In the genomic region with DNA sequence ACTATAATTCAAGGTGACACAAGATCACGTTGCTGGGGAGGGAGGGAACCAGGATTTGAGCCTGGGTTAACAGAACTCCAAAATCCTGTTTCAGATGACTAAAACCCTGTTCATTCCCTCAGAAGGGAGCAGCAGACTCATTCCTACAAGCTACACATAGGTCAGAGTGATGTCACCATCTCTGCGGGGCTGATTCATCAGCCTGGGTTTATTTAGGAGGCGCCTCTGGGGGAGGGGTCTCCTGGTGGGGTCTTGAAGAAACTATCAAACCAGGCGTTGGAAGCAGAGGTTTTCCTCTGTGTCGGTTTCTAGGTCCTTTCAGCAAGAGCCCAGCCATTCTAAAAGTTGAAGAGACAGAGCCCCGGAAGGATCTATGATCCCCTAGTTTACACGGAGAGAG, we compare ENCODE assay signal across 8 mouse cellular contexts. TPM values are rescaled to one million over a fixed set of nuclear protein-coding genes. Genes with fewer than 3 reads are reported as not detected.
DNase-seq lines count a peak whose midpoint lies in the region; ATAC-seq and TF ChIP-seq lines count a peak whose summit lies in the region.

No protein-coding gene starts in this region.

- no peaks in the 10 kb centered on the region for H3K9me3 ChIP-seq in lung, postnatal 0 days (ENCODE audit: low read length)
- H3K9me3 ChIP-seq in embryonic facial prominence, embryonic 15.5 days (replicated peaks) = no peaks in the 10 kb centered on the region
- H3K9me3 ChIP-seq in intestine, postnatal 0 days (ENCODE audit: control insufficient read depth) = no peaks in the 10 kb centered on the region

- H3K9ac ChIP-seq in lung, postnatal 0 days (replicated peaks; ENCODE audit: low read depth) = peak overlapping the region; percentile 82
- peak overlapping the region; percentile 70; the same call in 1 of the 2 replicates for H3K9ac ChIP-seq in embryonic facial prominence, embryonic 15.5 days
- H3K9ac ChIP-seq in intestine, postnatal 0 days (ENCODE audit: low read depth, low read length) = no peak overlapping the region

- peak overlapping the region; percentile 91 for H3K27ac ChIP-seq in lung, postnatal 0 days (ENCODE audit: low read length)
- peak overlapping the region; percentile 90 for H3K27ac ChIP-seq in embryonic facial prominence, embryonic 15.5 days (replicated peaks)
- H3K27ac ChIP-seq in intestine, postnatal 0 days (ENCODE audit: low read depth, low read length) = peak overlapping the region; percentile 84; the same call in 1 of the 2 replicates
- H3K27ac ChIP-seq in olfactory bulb, adult 2 months (ENCODE audit: insufficient read depth, low read depth, low read length) = no peak overlapping the region

- H3K27me3 ChIP-seq in lung, postnatal 0 days (replicated peaks; ENCODE audit: insufficient read depth, low read length) = no peaks in the 10 kb centered on the region
- H3K27me3 ChIP-seq in embryonic facial prominence, embryonic 15.5 days = no peaks in the 10 kb centered on the region
- H3K27me3 ChIP-seq in intestine, postnatal 0 days (replicated peaks; ENCODE audit: control insufficient read depth, insufficient read depth, low read length) = no peaks in the 10 kb centered on the region

- peaks cover 23% of the 10 kb centered on the region; the same call in 1 of the 2 replicates for H3K4me1 ChIP-seq in lung, postnatal 0 days (ENCODE audit: insufficient read depth, low read depth, low read length)
- peaks cover 33% of the 10 kb centered on the region for H3K4me1 ChIP-seq in embryonic facial prominence, embryonic 15.5 days
- peaks cover 14% of the 10 kb centered on the region; the same call in 1 of the 2 replicates for H3K4me1 ChIP-seq in intestine, postnatal 0 days (replicated peaks; ENCODE audit: control insufficient read depth, insufficient read depth, low read length)
- peaks cover 22% of the 10 kb centered on the region for H3K4me1 ChIP-seq in olfactory bulb, adult 2 months (ENCODE audit: control insufficient read depth, insufficient read depth, low read length)

- no peak for TF ChIP-seq EP300 in lung, postnatal 0 days (IDR thresholded peaks at IDR 0.05)

- no peak for TF ChIP-seq POLR2A in olfactory bulb, adult 2 months (IDR thresholded peaks at IDR 0.05; ENCODE audit: insufficient read depth, low read depth, low read length)

- WGBS in lung, postnatal 0 days = 26% methylated on average over 7 of the region's 7 CpGs
- WGBS in embryonic facial prominence, embryonic 15.5 days = 14% methylated on average over 7 of the region's 7 CpGs
- WGBS in intestine, postnatal 0 days = 27% methylated on average over 7 of the region's 7 CpGs
- WGBS in olfactory bulb, adult 2 months = 18% methylated on average over 7 of the region's 7 CpGs

- no peak for TF ChIP-seq CTCF in lung, postnatal 0 days (IDR thresholded peaks at IDR 0.05)
- TF ChIP-seq CTCF in intestine, postnatal 0 days (IDR thresholded peaks at IDR 0.05; ENCODE audit: low read depth) = no peak
- TF ChIP-seq CTCF in olfactory bulb, adult 2 months (IDR thresholded peaks at IDR 0.05; ENCODE audit: insufficient read depth, low read depth, low read length) = no peak

- peak; percentile 61 for DNase-seq in lung, postnatal 0 days (ENCODE audit: low spot score)
- no peak for DNase-seq in lung, postnatal 14 days
- DNase-seq in spleen, postnatal 10 days (ENCODE audit: low spot score in 2 of 2) = no peak
- DNase-seq in T-cell, adult 2 months (ENCODE audit: low spot score) = no peak

- peak overlapping the region; percentile 97 for H3K4me2 ChIP-seq in lung, postnatal 0 days (replicated peaks; ENCODE audit: low read depth, low read length)
- peak overlapping the region; percentile 92 for H3K4me2 ChIP-seq in embryonic facial prominence, embryonic 15.5 days (replicated peaks)
- H3K4me2 ChIP-seq in intestine, postnatal 0 days (replicated peaks; ENCODE audit: low read depth) = peak overlapping the region; percentile 96

- peak; percentile 30 for ATAC-seq in lung, postnatal 0 days
- ATAC-seq in embryonic facial prominence, embryonic 15.5 days (ENCODE audit: insufficient number of reproducible peaks, low FRiP score, low TSS enrichment, low read depth) = no peak
- no peak for ATAC-seq in intestine, postnatal 0 days
- no peak for ATAC-seq in CD4-positive, CD25-positive, alpha-beta regulatory T cell, adult 4 months

- H3K4me3 ChIP-seq in lung, postnatal 0 days (ENCODE audit: low read depth, low read length) = peak overlapping the region; percentile 84; the same call in 1 of the 2 replicates
- peak overlapping the region; percentile 69 for H3K4me3 ChIP-seq in embryonic facial prominence, embryonic 15.5 days (replicated peaks)
- H3K4me3 ChIP-seq in intestine, postnatal 0 days (ENCODE audit: low read depth, low read length) = peak overlapping the region; percentile 75; the same call in 1 of the 2 replicates
- H3K4me3 ChIP-seq in olfactory bulb, adult 2 months (ENCODE audit: insufficient read depth, low read depth, low read length) = 0 out of 2 replicates have a peak overlapping the region, but pooled peaks have one; percentile 80

- H3K36me3 ChIP-seq in lung, postnatal 0 days (ENCODE audit: insufficient read depth, low read length) = no peaks in the 10 kb centered on the region
- 0 out of 2 replicates have a peak, but pooled peaks cover 7% of the 10 kb centered on the region for H3K36me3 ChIP-seq in embryonic facial prominence, embryonic 15.5 days
- H3K36me3 ChIP-seq in intestine, postnatal 0 days (ENCODE audit: control insufficient read depth, insufficient read depth) = peaks cover 4% of the 10 kb centered on the region; the same call in 1 of the 2 replicates

RNA-seq across cellular contexts. Expression of a gene that starts 0.7 kb away (rescaled TPM):
- 8.4 and 9.1 TPM in 2 replicates for polyA plus RNA-seq in lung, postnatal 0 days (2015; fragmentation: Nextera tagmentation; extraction: Ambion mirVana)
- 16.8 and 17.3 TPM in 2 replicates for polyA plus RNA-seq in embryonic facial prominence, embryonic 15.5 days (2015; fragmentation: Nextera tagmentation; extraction: Ambion mirVana)
- polyA plus RNA-seq in intestine, postnatal 0 days (2015; fragmentation: Nextera tagmentation; extraction: Ambion mirVana) = 3.7 and 5.0 TPM in 2 replicates
- polyA plus RNA-seq in olfactory bulb, adult 2 months (2012; ENCODE audit: insufficient read depth, insufficient read length, low replicate concordance, missing spikeins) = 70.4 TPM in 1 of 2 replicates, not detected in the other
- 10 to 100 TPM; 11.8 to 22.1 TPM for polyA plus RNA-seq in CD4-positive, CD25-positive, alpha-beta regulatory T cell, adult 4 months (2017; shearing (Covaris generic))

RNA-seq across cellular contexts. Expression of a gene that starts 32.8 kb away (rescaled TPM):
- polyA plus RNA-seq in lung, postnatal 0 days (2015; fragmentation: Nextera tagmentation; extraction: Ambion mirVana) = 243 and 261 TPM in 2 replicates
- polyA plus RNA-seq in embryonic facial prominence, embryonic 15.5 days (2015; fragmentation: Nextera tagmentation; extraction: Ambion mirVana) = 304 and 333 TPM in 2 replicates
- polyA plus RNA-seq in intestine, postnatal 0 days (2015; fragmentation: Nextera tagmentation; extraction: Ambion mirVana) = 256 and 266 TPM in 2 replicates
- polyA plus RNA-seq in olfactory bulb, adult 2 months (2012; ENCODE audit: insufficient read depth, insufficient read length, low replicate concordance, missing spikeins) = not detected in 2 replicates
- polyA plus RNA-seq in CD4-positive, CD25-positive, alpha-beta regulatory T cell, adult 4 months (2017; shearing (Covaris generic)) = 100 to 1,000 TPM in 1 of 2 experiments, 10 to 100 TPM in 1; 92.3 to 119 TPM

RNA-seq across cellular contexts. Expression of a gene that starts 33.0 kb away (rescaled TPM):
- 99.3 and 101 TPM in 2 replicates for polyA plus RNA-seq in lung, postnatal 0 days (2015; fragmentation: Nextera tagmentation; extraction: Ambion mirVana)
- polyA plus RNA-seq in embryonic facial prominence, embryonic 15.5 days (2015; fragmentation: Nextera tagmentation; extraction: Ambion mirVana) = 197 and 205 TPM in 2 replicates
- polyA plus RNA-seq in intestine, postnatal 0 days (2015; fragmentation: Nextera tagmentation; extraction: Ambion mirVana) = 97.0 and 100 TPM in 2 replicates
- polyA plus RNA-seq in olfactory bulb, adult 2 months (2012; ENCODE audit: insufficient read depth, insufficient read length, low replicate concordance, missing spikeins) = not detected in 2 replicates
- polyA plus RNA-seq in CD4-positive, CD25-positive, alpha-beta regulatory T cell, adult 4 months (2017; shearing (Covaris generic)) = 100 to 1,000 TPM; 224 to 263 TPM

RNA-seq across cellular contexts. Expression of a gene that starts 33.1 kb away (rescaled TPM):
- polyA plus RNA-seq in lung, postnatal 0 days (2015; fragmentation: Nextera tagmentation; extraction: Ambion mirVana) = 29.8 and 30.4 TPM in 2 replicates
- polyA plus RNA-seq in embryonic facial prominence, embryonic 15.5 days (2015; fragmentation: Nextera tagmentation; extraction: Ambion mirVana) = 17.2 and 25.2 TPM in 2 replicates
- 4.2 and 5.2 TPM in 2 replicates for polyA plus RNA-seq in intestine, postnatal 0 days (2015; fragmentation: Nextera tagmentation; extraction: Ambion mirVana)
- not detected in 2 replicates for polyA plus RNA-seq in olfactory bulb, adult 2 months (2012; ENCODE audit: insufficient read depth, insufficient read length, low replicate concordance, missing spikeins)
- polyA plus RNA-seq in CD4-positive, CD25-positive, alpha-beta regulatory T cell, adult 4 months (2017; shearing (Covaris generic)) = 10 to 100 TPM in 1 of 2 experiments, 1 to 10 TPM in 1; 4.1 to 10.1 TPM

RNA-seq across cellular contexts. Expression of a gene that starts 45.3 kb away (rescaled TPM):
- polyA plus RNA-seq in lung, postnatal 0 days (2015; fragmentation: Nextera tagmentation; extraction: Ambion mirVana) = 45.4 and 48.4 TPM in 2 replicates
- polyA plus RNA-seq in embryonic facial prominence, embryonic 15.5 days (2015; fragmentation: Nextera tagmentation; extraction: Ambion mirVana) = 58.7 and 71.7 TPM in 2 replicates
- 44.1 and 48.8 TPM in 2 replicates for polyA plus RNA-seq in intestine, postnatal 0 days (2015; fragmentation: Nextera tagmentation; extraction: Ambion mirVana)
- not detected in 2 replicates for polyA plus RNA-seq in olfactory bulb, adult 2 months (2012; ENCODE audit: insufficient read depth, insufficient read length, low replicate concordance, missing spikeins)
- polyA plus RNA-seq in CD4-positive, CD25-positive, alpha-beta regulatory T cell, adult 4 months (2017; shearing (Covaris generic)) = 1 to 10 TPM; 3.5 to 9.6 TPM

Comparison
In these comparisons a context has a peak if more than half of its experiments do, and no peak if none do; other contexts are left out.
1. RNA of a gene that starts 32.8 kb away (polyA plus RNA-seq): 304 to 333 TPM in embryonic facial prominence, embryonic 15.5 days, 243 to 261 TPM in lung, postnatal 0 days, 256 to 266 TPM in intestine, postnatal 0 days and 92.3 to 119 TPM in CD4-positive, CD25-positive, alpha-beta regulatory T cell, adult 4 months; not detected in olfactory bulb, adult 2 months; every median in the first group is over 10 times any median in the second.
2. Peak in every context shown above with its lines, with median percentiles within 50 percentile points of each other: H3K4me2 ChIP-seq and H3K4me3 ChIP-seq.